Mouse (Mus musculus) heart, adult 2 months (tissue): ENCODE results near the gene Mgrn1.

ENCODE experiments used
- CTCF ChIP-seq: fragments of 200-600 bp; IDR thresholded peaks from 2 replicates; pipeline ENCODE4 v1.8.1; 2022; ENCODE audit warnings: antibody characterized with exemption, mild to moderate bottlenecking, moderate library complexity
- EP300 ChIP-seq: fragments of 200-500 bp; IDR thresholded peaks from 2 replicates; pipeline ENCODE4 v1.6.1; 2011; ENCODE audit warnings: low read depth, low read length, control low read depth; ENCODE audit not compliant: insufficient read depth

- TF ChIP-seq CTCF (peak; percentile 90), EP300 (peak; percentile 83)
Observed at GRCm38 (mm10) chr16:4862863-4863483, 23.1 kb upstream of the Mgrn1 start.
